Mouse (Mus musculus): Measurements from ENCODE around the gene Zfp759.

GRCm38 (mm10) chr13:67108821-67109206 is 12.6 kb upstream of the Zfp759 start:
- TF ChIP-seq CTCF (IDR thresholded peaks at IDR 0.05; ENCODE audit: low read depth) (no peak), EP300 (IDR thresholded peaks at IDR 0.05; ENCODE audit: low read depth) (no peak)

All from heart, postnatal 0 days (tissue).